Mouse (Mus musculus) lung, adult 2 months (tissue): ENCODE results near the gene Gm20489. TPM values are rescaled to one million over a fixed set of nuclear protein-coding genes. Genes with fewer than 3 reads are reported as not detected.
A peak's percentile ranks its signal among the peaks of the same experiment; 100 is the strongest.

Experiments used
- DNase-seq: peaks from one replicate; pipeline ENCODE4 v3.0.0; 2022
- H3K4me1 ChIP-seq: fragments of 200-500 bp; 2 replicates; pipeline ENCODE4 v1.6.1; 2011; ENCODE audit warnings: low read length; ENCODE audit not compliant: control insufficient read depth, insufficient read depth
- H3K4me3 ChIP-seq: fragments of 200-500 bp; replicated peaks from 2 replicates; pipeline ENCODE3; 2011; ENCODE audit warnings: low read depth, mild to moderate bottlenecking, control low read depth, low read length; ENCODE audit errors: extremely low read depth
- CTCF ChIP-seq: fragments of 200-500 bp; IDR thresholded peaks from 2 replicates; pipeline ENCODE4 v1.5.1; 2011; ENCODE audit warnings: mild to moderate bottlenecking, low read length, control low read depth; ENCODE audit not compliant: insufficient read depth
- POLR2A ChIP-seq: fragments of 200-500 bp; IDR thresholded peaks from 2 replicates; pipeline ENCODE4 v1.6.1; 2011; ENCODE audit warnings: low read depth, mild to moderate bottlenecking, control low read depth, low read length, borderline replicate concordance; ENCODE audit errors: extremely low read depth
- WGBS: fragments of 180-500 bp; shearing (Covaris S2); methylation state at CpG from one replicate; pipeline ENCODE4 v1.1.7; 2018; 5-methylcytosine and 5-hydroxymethylcytosine counted together
- polyA plus RNA-seq: library from polyadenylated mRNA; depleted of rRNA; stranded (reverse); fragments of >200 nt; gene quantifications from 2 replicates; pipeline ENCODE4 v1.2.3, GENCODE M21; 2012; rRNA removed

The Gm20489 gene
- polyA plus RNA-seq = not detected in 2 replicates

DNA sequence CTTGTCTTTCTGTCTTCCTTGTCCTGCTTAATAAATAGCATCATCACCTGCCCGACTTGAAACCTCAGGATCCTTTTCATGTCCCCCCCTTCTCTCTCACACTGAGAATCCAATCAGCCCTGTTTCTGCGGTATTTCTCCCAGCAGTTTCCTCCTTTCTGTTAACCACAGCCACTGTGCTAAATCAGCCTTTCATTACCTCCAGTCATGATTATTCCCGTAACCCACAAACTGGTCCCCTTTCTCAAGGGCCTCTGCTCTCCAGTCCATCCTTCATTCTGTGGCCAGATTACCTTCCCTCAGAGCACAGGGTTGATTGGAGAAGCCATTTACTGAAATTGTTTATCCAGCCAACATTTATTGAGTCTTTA is at the start of gene Gm20489:
Gene Gm20489, minus strand, starts transcription at position 269 of the 370 bp plus-strand sequence.
- peak within 1 kb of the TSS; percentile 66 for H3K4me3 ChIP-seq
- DNase-seq = no peak
- no peaks in the 10 kb centered on the region; the same call in 1 of the 2 replicates for H3K4me1 ChIP-seq
- 72% methylated on average over 3 of the region's 3 CpGs for WGBS
- TF ChIP-seq CTCF = no peak

DNA sequence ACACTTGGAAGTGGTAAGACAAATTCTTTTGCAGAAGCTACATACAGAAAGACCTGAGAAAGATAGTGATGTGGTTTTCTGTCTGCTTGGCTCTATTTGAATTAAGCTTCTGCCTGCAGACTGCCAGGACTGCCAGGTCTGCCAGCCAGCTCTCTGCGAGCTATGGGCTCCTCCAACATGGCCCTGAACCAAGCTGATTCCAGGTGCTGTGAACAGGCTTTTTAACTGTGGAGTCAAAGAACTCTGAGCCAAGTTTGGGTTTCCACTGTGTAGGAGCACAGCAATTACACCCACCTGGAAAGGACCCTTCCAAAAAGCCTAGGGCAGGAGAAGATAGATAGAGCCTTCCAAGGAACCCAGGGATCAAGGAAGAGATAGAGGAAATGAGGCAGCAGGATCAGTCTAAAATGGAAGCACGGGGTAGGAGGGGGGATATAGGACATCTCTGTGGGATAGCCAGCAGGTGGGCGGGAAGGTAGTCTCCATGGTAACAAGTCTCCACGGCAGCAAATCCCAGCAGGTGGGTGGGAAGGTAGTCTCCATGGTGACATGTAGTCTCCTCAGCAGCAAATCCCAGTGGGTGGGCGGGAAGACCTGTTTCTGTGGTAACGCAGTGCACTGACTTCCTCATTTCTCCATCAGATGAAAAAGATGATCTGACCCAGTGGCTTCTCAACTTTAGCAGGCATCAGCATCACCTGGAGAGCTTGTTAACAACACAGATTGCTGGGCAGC is 45.0 kb upstream of the Gm20489 start:
- 57% methylated on average over 6 of the region's 6 CpGs for WGBS
- TF ChIP-seq CTCF (no peak), POLR2A (no peak)
- no peak for DNase-seq
- Histone ChIP-seq H3K4me3 (no peak overlapping the region), H3K4me1 (no peaks in the 10 kb centered on the region)

DNA sequence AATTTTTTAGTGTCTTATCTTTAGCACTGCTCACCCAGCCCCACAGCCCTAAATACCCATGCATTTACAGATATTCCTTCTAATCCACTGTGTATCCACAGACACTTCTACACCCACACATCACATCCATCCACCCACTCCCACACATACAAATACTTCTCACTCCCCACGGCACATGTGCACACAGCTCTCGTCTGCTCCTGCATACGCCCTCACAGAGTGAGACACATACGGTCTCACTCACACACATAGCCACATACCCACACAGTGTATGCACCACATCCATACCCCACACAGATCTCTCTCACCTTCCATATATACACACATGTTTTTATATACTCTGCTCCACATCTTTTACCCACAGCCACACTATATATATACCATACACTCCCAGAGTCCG is 40.5 kb upstream of the Gm20489 start:
- TF ChIP-seq CTCF (no peak), POLR2A (no peak)
- 87% methylated on average over 5 of the region's 5 CpGs for WGBS
- no peak overlapping the region for H3K4me3 ChIP-seq
- no peak for DNase-seq
- no peaks in the 10 kb centered on the region for H3K4me1 ChIP-seq

DNA sequence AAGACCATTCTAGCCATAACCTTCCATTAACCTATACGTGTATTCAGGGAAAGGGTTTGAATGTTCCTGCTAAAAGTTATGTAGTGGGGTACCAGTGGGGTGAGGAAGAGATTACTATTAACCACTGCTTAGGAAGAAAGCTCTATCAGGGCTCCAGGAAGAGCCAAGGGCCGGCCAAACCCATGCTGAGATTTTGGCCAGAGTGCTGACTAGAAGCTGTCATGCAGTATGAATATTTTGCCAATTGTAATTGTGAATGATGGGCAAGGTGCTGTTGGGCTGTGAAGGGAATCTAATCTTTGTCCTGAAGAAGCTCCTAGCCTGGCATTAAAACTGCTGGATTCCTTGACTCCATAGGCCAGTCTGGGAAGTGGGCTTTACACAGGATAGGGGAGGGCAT is 35.8 kb upstream of the Gm20489 start:
- DNase-seq = no peak
- no peak overlapping the region for H3K4me3 ChIP-seq
- 56% methylated on average over 2 of the region's 2 CpGs for WGBS
- TF ChIP-seq POLR2A (no peak), CTCF (no peak)
- H3K4me1 ChIP-seq = no peaks in the 10 kb centered on the region

DNA sequence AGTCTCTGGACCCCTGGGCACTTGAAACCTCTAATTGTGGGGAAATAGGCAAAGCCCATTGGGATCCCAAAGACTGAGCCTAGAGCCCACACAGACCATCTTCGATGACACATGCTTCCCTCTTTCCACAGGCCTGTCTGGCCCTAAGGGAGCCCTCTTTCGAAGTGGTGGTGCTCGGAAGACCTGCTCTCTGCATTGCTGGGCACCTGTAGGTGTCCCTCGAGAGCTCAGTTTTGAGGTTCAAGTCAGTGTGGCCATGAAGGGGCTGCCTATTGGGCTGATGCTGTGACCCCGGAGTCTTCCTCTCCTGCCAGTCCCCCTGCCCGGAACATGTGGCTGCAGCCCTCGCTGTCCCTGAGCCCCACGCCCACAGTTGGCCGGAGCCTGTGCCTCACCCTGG is 32.8 kb upstream of the Gm20489 start:
- Histone ChIP-seq H3K4me1 (no peaks in the 10 kb centered on the region), H3K4me3 (no peak overlapping the region)
- TF ChIP-seq CTCF (no peak), POLR2A (no peak)
- WGBS = 84% methylated on average over 9 of the region's 9 CpGs
- no peak for DNase-seq

DNA sequence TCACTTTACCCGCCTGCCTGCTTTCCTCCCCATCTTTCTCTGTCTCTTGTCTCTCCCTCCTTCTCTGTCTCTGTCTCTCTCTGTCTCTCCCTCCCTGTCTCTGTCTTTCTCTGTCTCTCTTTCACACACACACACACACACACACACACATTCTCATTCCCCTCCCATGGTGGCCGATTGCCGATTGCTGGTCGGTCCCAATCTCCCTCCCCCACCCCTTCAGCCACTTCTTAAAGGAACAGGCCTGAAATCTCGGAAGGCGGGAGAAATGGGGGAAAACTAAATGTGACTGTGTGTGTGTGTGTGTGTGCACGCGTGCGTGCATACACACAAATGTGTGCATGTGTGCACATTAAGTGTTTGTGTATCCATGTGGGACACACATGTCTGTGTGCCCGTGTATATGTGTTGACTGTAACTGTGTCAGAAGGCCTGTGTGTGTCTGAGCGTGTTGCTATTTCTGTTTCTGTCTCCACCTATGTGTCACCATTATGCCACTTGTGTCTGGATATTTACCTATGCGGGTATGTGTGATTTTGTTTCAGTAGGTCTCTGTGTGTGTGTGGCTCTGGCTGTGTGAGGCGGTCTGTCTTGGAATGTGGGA is 31.7 kb upstream of the Gm20489 start:
- H3K4me3 ChIP-seq = no peak overlapping the region
- WGBS = 51% methylated on average over 13 of the region's 13 CpGs
- no peaks in the 10 kb centered on the region for H3K4me1 ChIP-seq
- no peak for DNase-seq
- TF ChIP-seq CTCF = no peak
- TF ChIP-seq POLR2A = no peak

DNA sequence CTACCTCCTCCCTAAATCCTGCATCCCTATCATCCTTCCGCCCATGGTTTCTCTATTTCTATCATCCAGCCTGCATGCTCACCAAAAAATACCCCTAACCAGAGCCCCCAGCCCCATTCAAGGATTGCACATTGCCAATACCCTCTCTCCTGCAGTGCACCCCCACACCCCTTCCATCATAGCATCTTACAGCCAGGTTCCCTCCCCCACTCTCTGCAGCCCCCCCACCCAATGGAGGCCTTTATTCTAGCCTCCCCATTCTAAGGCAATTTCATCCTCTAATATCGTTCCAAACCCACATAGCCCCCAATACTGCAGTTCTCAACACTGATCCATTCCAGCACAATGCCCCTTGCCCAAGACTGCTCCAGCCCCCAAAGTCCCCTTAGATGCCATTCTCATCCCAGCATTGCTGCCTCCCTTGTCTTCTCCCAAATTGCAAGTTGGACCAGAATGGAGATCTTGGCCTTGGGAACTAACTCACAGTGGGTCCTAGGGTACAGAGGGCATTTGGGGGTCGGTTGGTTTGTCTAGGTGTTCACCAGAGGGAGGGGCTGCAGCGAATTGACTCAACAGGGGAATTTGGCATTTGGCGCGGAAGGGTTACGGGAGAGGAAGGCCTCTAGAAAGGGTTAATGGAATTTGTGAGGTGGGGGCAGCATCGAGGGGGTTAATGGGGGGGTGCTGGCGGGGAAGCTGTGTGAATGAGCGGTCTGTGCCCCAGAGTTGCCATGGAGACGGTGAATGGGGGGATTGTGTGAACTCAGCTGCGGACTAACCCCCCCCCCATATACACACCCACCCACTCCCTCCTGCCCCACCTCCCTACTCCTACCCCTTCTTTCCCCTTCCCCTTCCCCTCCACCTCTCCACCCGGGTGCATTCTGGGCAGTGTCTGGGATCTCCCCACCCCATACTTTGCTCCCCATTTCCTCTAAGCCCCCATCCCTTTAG is 30.9 kb upstream of the Gm20489 start:
- Histone ChIP-seq H3K4me1 (no peaks in the 10 kb centered on the region), H3K4me3 (no peak overlapping the region)
- TF ChIP-seq POLR2A (no peak), CTCF (no peak)
- 40% methylated on average over 12 of the region's 13 CpGs for WGBS
- no peak for DNase-seq

DNA sequence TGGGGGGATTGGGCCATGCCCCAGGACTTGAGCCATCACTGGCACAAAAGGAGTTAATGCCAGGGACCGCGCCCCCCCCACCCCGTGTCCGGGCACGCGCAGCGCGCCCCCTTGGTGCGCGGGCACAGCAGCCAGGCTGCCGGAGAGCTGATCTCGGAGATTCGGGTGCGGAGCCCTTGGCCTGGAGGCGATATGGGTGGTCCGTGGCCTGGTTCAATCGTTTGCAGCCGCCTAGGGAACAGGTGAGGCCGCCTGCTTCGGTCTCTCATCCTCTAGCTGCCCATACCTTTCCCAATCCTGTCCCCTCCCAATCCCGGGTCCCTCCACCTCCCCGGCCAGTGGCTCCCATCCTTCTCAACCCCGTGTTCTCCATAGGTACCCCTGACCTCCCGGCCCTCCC is 30.2 kb upstream of the Gm20489 start, which contains the start of gene Nlgn3:
Gene Nlgn3, plus strand, starts transcription at position 114 of the 400 bp plus-strand sequence.
- H3K4me1 ChIP-seq = no peaks in the 10 kb centered on the region
- H3K4me3 ChIP-seq = no peak within 1 kb of the TSS
- no peak for DNase-seq
- 35% methylated on average over 24 of the region's 24 CpGs for WGBS
- TF ChIP-seq POLR2A (no peak), CTCF (no peak)

DNA sequence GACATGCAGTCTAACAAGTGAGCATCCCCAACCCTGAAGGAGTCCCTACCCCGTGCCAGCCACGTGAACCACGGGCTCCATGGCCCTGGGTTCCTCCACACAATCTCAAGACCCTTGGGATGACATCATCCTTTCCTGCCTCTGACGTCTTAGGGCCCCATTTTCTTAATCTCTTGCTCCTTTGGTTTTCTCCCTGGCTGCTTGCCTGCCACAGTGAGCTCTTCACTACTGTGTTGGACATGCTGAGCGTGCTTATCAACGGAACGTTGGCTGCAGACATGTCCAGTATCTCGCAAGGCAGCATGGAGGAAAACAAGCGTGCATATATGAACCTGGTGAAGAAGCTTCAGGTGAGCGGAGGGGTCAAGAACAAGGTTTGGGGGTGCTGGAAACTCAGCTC is 21.3 kb upstream of the Gm20489 start:
- Histone ChIP-seq H3K4me1 (no peaks in the 10 kb centered on the region), H3K4me3 (no peak overlapping the region)
- TF ChIP-seq CTCF = no peak
- TF ChIP-seq POLR2A = no peak
- 83% methylated on average over 10 of the region's 10 CpGs for WGBS
- no peak for DNase-seq

DNA sequence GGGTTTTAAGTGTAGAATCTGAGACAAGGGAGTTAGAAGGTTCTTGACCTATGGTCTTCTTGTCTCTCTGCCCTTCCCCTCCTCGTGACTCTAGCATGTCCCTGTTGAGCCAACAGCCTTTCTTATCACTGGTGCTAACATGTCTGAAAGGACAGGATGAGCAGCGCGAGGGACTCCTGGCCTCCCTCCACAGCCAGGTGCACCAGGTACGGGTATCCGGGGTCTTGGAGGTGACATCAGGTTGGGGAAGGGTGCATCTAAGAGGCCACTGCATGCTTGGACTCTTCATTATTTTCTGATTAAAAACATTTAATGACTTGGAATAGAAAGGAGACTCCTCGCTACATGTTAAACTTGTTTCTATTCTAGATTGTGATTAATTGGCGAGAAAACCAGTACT is 20.2 kb upstream of the Gm20489 start:
- WGBS = 89% methylated on average over 7 of the region's 7 CpGs
- TF ChIP-seq POLR2A = no peak
- no peak for TF ChIP-seq CTCF
- Histone ChIP-seq H3K4me3 (no peak overlapping the region), H3K4me1 (no peaks in the 10 kb centered on the region)
- DNase-seq = no peak
